Mouse (Mus musculus): ENCODE results near the gene Fbxo30. TPM values are rescaled to one million over a fixed set of nuclear protein-coding genes. Genes with fewer than 3 reads are reported as not detected.
"Not testable (repeated sequence)": the region's sequence is repeated elsewhere in the genome, so short reads cannot be mapped to it uniquely, and the experiment has no call there.

Fbxo30 gene
- total RNA-seq (2021): 1 to 10 TPM; 8.2 to 8.8 TPM
- long read RNA-seq, full-length matches to known transcripts: 7 of 7 reads
- long read RNA-seq, partial matches to known transcripts: 0 of 7 reads
- long read RNA-seq, other reads (novel, unspliced or antisense): 0 of 7 reads

- peak; percentile 80 to 86 for DNase-seq (ENCODE audit: low spot score in 2 of 2)
Observed at GRCm38 (mm10) chr10:11280578-11281463, at the start of gene Fbxo30. TSS of gene Fbxo30 (plus strand) at chr10:11281330.

- no peak for DNase-seq (ENCODE audit: low spot score in 2 of 2)
Observed at GRCm38 (mm10) chr10:11233208-11233607, 47.9 kb upstream of the Fbxo30 start.

- DNase-seq (ENCODE audit: low spot score in 2 of 2): not testable (repeated sequence)
Observed at GRCm38 (mm10) chr10:11242988-11243387, 38.1 kb upstream of the Fbxo30 start.

- DNase-seq (ENCODE audit: low spot score in 2 of 2): no peak
Observed at GRCm38 (mm10) chr10:11248210-11248609, 32.9 kb upstream of the Fbxo30 start.

- DNase-seq (ENCODE audit: low spot score in 2 of 2): peak in 1 of 2 experiments; percentile 6
Observed at GRCm38 (mm10) chr10:11250247-11250997, 30.7 kb upstream of the Fbxo30 start.

- not testable (repeated sequence) for DNase-seq (ENCODE audit: low spot score in 2 of 2)
Observed at GRCm38 (mm10) chr10:11253581-11253980, 27.5 kb upstream of the Fbxo30 start.

GRCm38 (mm10) chr10:11260119-11260518 lies 21.0 kb upstream of the Fbxo30 start:
- no peak for DNase-seq (ENCODE audit: low spot score in 2 of 2)

- DNase-seq (ENCODE audit: low spot score in 2 of 2): not testable (repeated sequence)
Observed at GRCm38 (mm10) chr10:11262292-11262691, 18.8 kb upstream of the Fbxo30 start.

GRCm38 (mm10) chr10:11263795-11264194 lies 17.3 kb upstream of the Fbxo30 start:
- DNase-seq (ENCODE audit: low spot score in 2 of 2): not testable (repeated sequence)

GRCm38 (mm10) chr10:11269165-11269564 lies 12.0 kb upstream of the Fbxo30 start:
- DNase-seq (ENCODE audit: low spot score in 2 of 2): no peak

- peak in 1 of 2 experiments; percentile 34 for DNase-seq (ENCODE audit: low spot score in 2 of 2)
Observed at GRCm38 (mm10) chr10:11274431-11274830, 6.7 kb upstream of the Fbxo30 start.

GRCm38 (mm10) chr10:11280235-11280577 lies 924 bp upstream of the Fbxo30 start:
- no peak for DNase-seq (ENCODE audit: low spot score in 2 of 2)

- peak; percentile 6 to 10 for DNase-seq (ENCODE audit: low spot score in 2 of 2)
Observed at GRCm38 (mm10) chr10:11281498-11282305, 572 bp downstream of the Fbxo30 start.

GRCm38 (mm10) chr10:11282306-11282631 lies 1.1 kb downstream of the Fbxo30 start:
- DNase-seq (ENCODE audit: low spot score in 2 of 2): no peak

GRCm38 (mm10) chr10:11298418-11298817 lies 17.3 kb downstream of the Fbxo30 start:
- DNase-seq (ENCODE audit: low spot score in 2 of 2): no peak

- DNase-seq (ENCODE audit: low spot score in 2 of 2): no peak
Observed at GRCm38 (mm10) chr10:11305365-11306053, 24.4 kb downstream of the Fbxo30 start.

- no peak for DNase-seq (ENCODE audit: low spot score in 2 of 2)
Observed at GRCm38 (mm10) chr10:11306054-11306367, 24.9 kb downstream of the Fbxo30 start.

GRCm38 (mm10) chr10:11309866-11310265 lies 28.7 kb downstream of the Fbxo30 start:
- no peak for DNase-seq (ENCODE audit: low spot score in 2 of 2)

- no peak for DNase-seq (ENCODE audit: low spot score in 2 of 2)
Observed at GRCm38 (mm10) chr10:11310481-11310880, 29.4 kb downstream of the Fbxo30 start.

- not testable (repeated sequence) for DNase-seq (ENCODE audit: low spot score in 2 of 2)
Observed at GRCm38 (mm10) chr10:11317856-11318454, 36.8 kb downstream of the Fbxo30 start.

All from layer of hippocampus, adult 18-20 months (tissue).